Mouse (Mus musculus) hindbrain, embryonic 13.5 days (tissue): ENCODE results near the gene Lyst. TPM values are rescaled to one million over a fixed set of nuclear protein-coding genes. Genes with fewer than 3 reads are reported as not detected.
"Not testable (repeated sequence)": the region's sequence is repeated elsewhere in the genome, so short reads cannot be mapped to it uniquely, and the experiment has no call there.

Source experiments
- ATAC-seq: fragments of 200-750 bp; cut with Nextera tagmentation; 2 replicates; pipeline ENCODE4 v1.8.0; 2017; ENCODE audit warnings: moderate TSS enrichment; ENCODE audit not compliant: low FRiP score
- H3K27ac ChIP-seq: fragments of 300-500 bp; sonication (generic); 2 replicates; pipeline ENCODE4 v1.5.1; 2015; ENCODE audit warnings: inconsistent platforms, mild to moderate bottlenecking, moderate library complexity
- H3K27me3 ChIP-seq: fragments of 300-500 bp; sonication (generic); 2 replicates; pipeline ENCODE4 v1.6.1; 2015; ENCODE audit warnings: mild to moderate bottlenecking, inconsistent platforms
- H3K36me3 ChIP-seq: fragments of 300-500 bp; sonication (generic); 2 replicates; pipeline ENCODE4 v1.6.1; 2015; ENCODE audit warnings: mild to moderate bottlenecking, inconsistent platforms
- H3K4me1 ChIP-seq: fragments of 300-500 bp; sonication (generic); replicated peaks from 2 replicates; pipeline ENCODE4 v1.6.1; 2015; ENCODE audit warnings: inconsistent platforms
- H3K4me2 ChIP-seq: fragments of 300-500 bp; sonication (generic); 2 replicates; pipeline ENCODE4 v1.6.1; 2015; ENCODE audit warnings: inconsistent platforms, mild to moderate bottlenecking, moderate library complexity
- H3K4me3 ChIP-seq: fragments of 300-500 bp; sonication (generic); 2 replicates; pipeline ENCODE4 v1.5.1; 2015; ENCODE audit warnings: mild to moderate bottlenecking, inconsistent platforms
- H3K9ac ChIP-seq: fragments of 300-500 bp; sonication (generic); 2 replicates; pipeline ENCODE4 v1.6.1; 2015; ENCODE audit warnings: mild to moderate bottlenecking, inconsistent platforms
- H3K9me3 ChIP-seq: fragments of 300-500 bp; sonication (generic); 2 replicates; pipeline ENCODE4 v1.6.1; 2016; ENCODE audit warnings: inconsistent platforms
- WGBS: fragments of 180-500 bp; shearing (Covaris S2); methylation state at CpG from one replicate; pipeline ENCODE4 v1.1.7; 2015; 5-methylcytosine and 5-hydroxymethylcytosine counted together
- polyA plus RNA-seq: library from polyadenylated mRNA; unstranded; fragments of >200 nt; fragmentation: Nextera tagmentation; extraction: Ambion mirVana; gene quantifications from 2 replicates; pipeline ENCODE4 v1.2.1, GENCODE M21; 2015

Lyst gene
- polyA plus RNA-seq, 1 experiment from 2014 or later = 7.6 TPM

GRCm38 (mm10) chr13:13609655-13610054, 19.5 kb downstream of the Lyst start:
- ATAC-seq = no peak
- no peak overlapping the region for H3K9ac ChIP-seq
- WGBS = 87% methylated on average over 2 of the region's 2 CpGs

GRCm38 (mm10) chr13:13612882-13613281, 22.7 kb downstream of the Lyst start:
- Histone ChIP-seq H3K27ac (no peak overlapping the region), H3K9me3 (no peaks in the 10 kb centered on the region), H3K9ac (no peak overlapping the region), H3K4me3 (no peak overlapping the region), H3K36me3 (peaks cover 8% of the 10 kb centered on the region), H3K4me1 (no peaks in the 10 kb centered on the region), H3K4me2 (no peak overlapping the region), H3K27me3 (no peaks in the 10 kb centered on the region)
- 83% methylated on average over 1 of the region's 1 CpGs for WGBS
- ATAC-seq = no peak

More at GRCm38 (mm10) chr13:13609655-13610054, 19.5 kb downstream of the Lyst start:
- no peaks in the 10 kb centered on the region for H3K27me3 ChIP-seq
- no peaks in the 10 kb centered on the region for H3K4me1 ChIP-seq
- no peak overlapping the region for H3K27ac ChIP-seq
- H3K4me3 ChIP-seq = no peak overlapping the region
- H3K9me3 ChIP-seq = no peaks in the 10 kb centered on the region
- H3K36me3 ChIP-seq = no peaks in the 10 kb centered on the region
- no peak overlapping the region for H3K4me2 ChIP-seq

DNA sequence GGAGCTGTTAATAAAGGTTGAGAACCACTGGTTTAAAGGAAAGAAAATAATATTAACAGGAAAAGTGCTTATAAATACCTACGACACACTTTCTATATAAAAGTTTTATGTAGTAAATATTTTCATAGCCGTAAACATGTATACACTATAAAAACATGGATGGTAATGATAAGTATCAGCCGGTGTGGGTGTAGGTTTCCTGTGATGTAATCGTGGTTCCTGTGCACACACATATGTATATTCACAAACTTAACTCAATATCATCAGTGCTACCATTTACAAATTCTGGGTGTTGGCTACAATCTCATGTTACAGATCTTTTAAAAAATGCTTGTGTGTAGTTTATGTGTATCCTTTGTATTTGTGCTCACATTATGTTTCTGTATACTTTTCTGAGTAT, 24.0 kb downstream of the Lyst start:
- no peak for ATAC-seq
- H3K9ac ChIP-seq = no peak overlapping the region
- peaks cover 11% of the 10 kb centered on the region for H3K36me3 ChIP-seq
- H3K9me3 ChIP-seq = no peaks in the 10 kb centered on the region
- WGBS = 97% methylated on average over 4 of the region's 4 CpGs
- no peak overlapping the region for H3K4me2 ChIP-seq
- no peaks in the 10 kb centered on the region for H3K27me3 ChIP-seq
- H3K4me1 ChIP-seq = no peaks in the 10 kb centered on the region
- no peak overlapping the region for H3K27ac ChIP-seq
- no peak overlapping the region for H3K4me3 ChIP-seq

DNA sequence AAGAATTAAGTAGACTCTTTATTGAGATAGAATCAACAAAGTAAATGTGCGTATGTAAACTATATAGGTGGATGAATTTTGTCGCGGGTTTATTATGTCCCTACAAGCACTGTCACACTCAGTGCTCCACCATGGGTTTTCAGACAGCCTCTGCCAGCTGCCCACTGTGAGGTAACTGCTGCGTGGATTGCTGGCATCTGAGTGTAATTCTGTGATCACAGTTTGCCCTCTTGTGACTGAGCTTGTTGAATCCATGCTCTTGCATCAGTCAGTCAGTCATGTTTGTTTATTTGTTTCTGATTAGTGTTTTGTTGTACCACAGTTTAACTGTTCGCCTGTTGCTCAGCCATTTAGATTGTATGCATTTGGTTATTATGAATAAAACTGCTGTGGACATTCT, 31.3 kb downstream of the Lyst start:
- Histone ChIP-seq H3K4me1 (no peaks in the 10 kb centered on the region), H3K9me3 (no peaks in the 10 kb centered on the region), H3K4me2 (no peak overlapping the region), H3K27me3 (no peaks in the 10 kb centered on the region), H3K27ac (no peak overlapping the region), H3K36me3 (peaks cover 11% of the 10 kb centered on the region), H3K4me3 (no peak overlapping the region), H3K9ac (no peak overlapping the region)
- ATAC-seq = no peak
- WGBS = 85% methylated on average over 5 of the region's 5 CpGs

- Histone ChIP-seq H3K4me1 (no peaks in the 10 kb centered on the region), H3K9me3 (no peaks in the 10 kb centered on the region), H3K4me3 (no peak overlapping the region), H3K9ac (no peak overlapping the region), H3K4me2 (no peak overlapping the region), H3K27me3 (no peaks in the 10 kb centered on the region), H3K27ac (no peak overlapping the region), H3K36me3 (peaks cover 4% of the 10 kb centered on the region; the same call in 1 of the 2 replicates)
- ATAC-seq = no peak
- 90% methylated on average over 3 of the region's 3 CpGs for WGBS
These were observed 32.4 kb downstream of the Lyst start for GRCm38 (mm10) chr13:13622565-13622964.

GRCm38 (mm10) chr13:13633746-13634145, 43.5 kb downstream of the Lyst start:
- no peak for ATAC-seq
- H3K36me3 ChIP-seq = peaks cover 22% of the 10 kb centered on the region
- no peaks in the 10 kb centered on the region for H3K27me3 ChIP-seq
- no peak overlapping the region for H3K4me3 ChIP-seq
- H3K27ac ChIP-seq = no peak overlapping the region
- H3K4me1 ChIP-seq = no peaks in the 10 kb centered on the region
- no peak overlapping the region for H3K4me2 ChIP-seq
- H3K9me3 ChIP-seq = no peaks in the 10 kb centered on the region
- 98% methylated on average over 1 of the region's 1 CpGs for WGBS
- no peak overlapping the region for H3K9ac ChIP-seq

DNA sequence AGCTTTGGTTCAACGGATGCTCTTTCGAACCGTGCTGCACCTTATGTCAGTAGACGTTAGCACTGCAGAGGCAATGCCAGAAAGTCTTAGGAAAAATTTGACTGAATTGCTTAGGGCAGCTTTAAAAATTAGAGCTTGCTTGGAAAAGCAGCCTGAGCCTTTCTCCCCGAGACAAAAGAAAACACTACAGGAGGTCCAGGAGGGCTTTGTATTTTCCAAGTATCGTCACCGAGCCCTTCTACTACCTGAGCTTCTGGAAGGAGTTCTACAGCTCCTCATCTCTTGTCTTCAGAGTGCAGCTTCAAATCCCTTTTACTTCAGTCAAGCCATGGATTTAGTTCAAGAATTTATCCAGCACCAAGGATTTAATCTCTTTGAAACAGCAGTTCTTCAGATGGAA, 44.5 kb downstream of the Lyst start:
- no peak for ATAC-seq
- no peak overlapping the region for H3K4me3 ChIP-seq
- no peaks in the 10 kb centered on the region for H3K9me3 ChIP-seq
- H3K4me1 ChIP-seq = no peaks in the 10 kb centered on the region
- H3K27me3 ChIP-seq = no peaks in the 10 kb centered on the region
- no peak overlapping the region for H3K27ac ChIP-seq
- H3K36me3 ChIP-seq = peaks cover 22% of the 10 kb centered on the region
- H3K9ac ChIP-seq = no peak overlapping the region
- H3K4me2 ChIP-seq = no peak overlapping the region
- 50% methylated on average over 7 of the region's 7 CpGs for WGBS

DNA sequence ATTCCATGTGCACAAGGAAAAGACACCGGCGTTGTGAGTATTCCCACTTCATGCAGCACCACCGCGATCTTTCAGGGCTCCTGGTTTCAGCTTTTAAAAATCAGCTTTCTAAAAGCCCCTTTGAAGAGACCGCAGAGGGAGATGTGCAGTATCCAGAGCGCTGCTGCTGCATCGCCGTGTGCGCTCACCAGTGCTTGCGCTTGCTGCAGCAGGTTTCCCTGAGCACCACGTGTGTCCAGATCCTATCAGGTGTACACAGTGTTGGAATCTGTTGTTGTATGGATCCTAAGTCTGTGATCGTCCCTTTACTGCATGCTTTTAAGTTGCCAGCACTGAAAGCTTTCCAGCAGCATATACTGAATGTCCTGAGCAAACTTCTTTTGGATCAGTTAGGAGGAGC, 45.0 kb downstream of the Lyst start:
- Histone ChIP-seq H3K4me3 (no peak overlapping the region), H3K9ac (no peak overlapping the region), H3K36me3 (peaks cover 22% of the 10 kb centered on the region), H3K27ac (no peak overlapping the region), H3K27me3 (no peaks in the 10 kb centered on the region), H3K4me2 (no peak overlapping the region), H3K9me3 (no peaks in the 10 kb centered on the region), H3K4me1 (no peaks in the 10 kb centered on the region)
- 74% methylated on average over 12 of the region's 12 CpGs for WGBS
- ATAC-seq = no peak

DNA sequence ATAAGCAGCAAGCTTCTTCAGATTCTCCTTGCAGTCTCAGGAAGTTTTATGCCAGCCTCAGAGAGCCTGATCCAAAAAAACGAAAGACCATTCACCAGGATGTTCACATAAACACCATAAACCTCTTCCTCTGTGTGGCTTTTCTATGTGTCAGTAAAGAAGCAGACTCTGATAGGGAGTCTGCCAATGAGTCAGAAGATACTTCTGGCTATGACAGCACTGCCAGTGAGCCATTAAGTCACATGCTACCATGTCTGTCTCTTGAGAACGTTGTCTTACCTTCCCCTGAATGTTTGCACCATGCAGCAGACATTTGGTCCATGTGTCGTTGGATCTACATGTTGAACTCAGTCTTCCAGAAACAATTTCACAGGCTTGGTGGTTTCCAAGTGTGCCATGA, 47.4 kb downstream of the Lyst start:
- H3K27ac ChIP-seq = no peak overlapping the region
- peaks cover 28% of the 10 kb centered on the region for H3K36me3 ChIP-seq
- ATAC-seq = no peak
- no peaks in the 10 kb centered on the region for H3K27me3 ChIP-seq
- H3K4me3 ChIP-seq = no peak overlapping the region
- no peak overlapping the region for H3K4me2 ChIP-seq
- no peaks in the 10 kb centered on the region for H3K9me3 ChIP-seq
- 83% methylated on average over 3 of the region's 3 CpGs for WGBS
- H3K4me1 ChIP-seq = no peaks in the 10 kb centered on the region
- no peak overlapping the region for H3K9ac ChIP-seq

- H3K27ac ChIP-seq = no peak overlapping the region
- H3K9ac ChIP-seq = no peak overlapping the region
- peaks cover 28% of the 10 kb centered on the region for H3K36me3 ChIP-seq
- WGBS = 86% methylated on average over 6 of the region's 6 CpGs
- no peak for ATAC-seq
- H3K27me3 ChIP-seq = no peaks in the 10 kb centered on the region
- H3K4me3 ChIP-seq = no peak overlapping the region
- H3K4me2 ChIP-seq = no peak overlapping the region
- H3K9me3 ChIP-seq = no peaks in the 10 kb centered on the region
- H3K4me1 ChIP-seq = no peaks in the 10 kb centered on the region
These were observed 47.8 kb downstream of the Lyst start for GRCm38 (mm10) chr13:13637981-13638380.

DNA sequence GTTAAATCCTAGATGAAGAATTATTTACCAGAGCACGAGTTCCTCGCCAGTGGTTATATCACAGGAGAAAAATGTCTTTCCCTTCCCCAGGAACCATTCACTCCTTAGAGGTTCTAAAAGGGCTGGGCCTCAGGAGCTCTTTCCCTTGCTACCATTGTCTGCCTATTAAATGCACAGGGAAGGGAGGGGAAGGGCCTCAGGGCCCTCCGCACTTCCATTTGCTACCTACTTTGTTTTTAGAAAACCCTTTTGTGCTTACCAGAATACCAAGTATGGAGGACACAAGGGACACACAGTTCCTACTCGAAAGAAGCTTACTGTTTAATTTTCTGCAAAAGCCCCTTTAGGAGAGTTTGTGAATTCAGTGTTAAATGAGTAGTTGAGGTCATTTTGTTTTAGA, 48.5 kb downstream of the Lyst start:
- Histone ChIP-seq H3K9ac (no peak overlapping the region), H3K4me2 (no peak overlapping the region), H3K27ac (no peak overlapping the region), H3K27me3 (no peaks in the 10 kb centered on the region), H3K4me3 (no peak overlapping the region), H3K36me3 (peaks cover 28% of the 10 kb centered on the region), H3K4me1 (no peaks in the 10 kb centered on the region), H3K9me3 (no peaks in the 10 kb centered on the region)
- WGBS = 39% methylated on average over 4 of the region's 4 CpGs
- ATAC-seq = no peak

DNA sequence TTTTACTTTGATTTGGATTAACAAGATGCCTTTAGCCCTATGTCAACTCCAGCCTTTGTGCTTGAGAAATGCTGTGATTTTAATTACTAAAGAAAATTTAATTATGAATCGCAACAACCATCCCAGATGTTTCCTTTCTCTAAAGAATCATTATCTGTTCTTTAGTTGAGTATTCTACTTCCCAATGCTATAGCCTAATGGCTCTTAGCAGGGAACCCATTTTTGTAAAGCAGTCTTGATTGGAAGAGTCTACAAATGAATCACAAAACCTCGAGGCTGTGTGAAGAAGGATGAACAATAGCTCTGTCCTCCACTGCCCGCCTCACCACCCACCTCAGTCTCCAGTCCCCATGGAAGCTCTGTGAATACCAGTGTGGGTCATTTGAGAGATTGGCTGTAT, 57.1 kb downstream of the Lyst start:
- H3K4me2 ChIP-seq = no peak overlapping the region
- no peaks in the 10 kb centered on the region for H3K4me1 ChIP-seq
- no peak overlapping the region for H3K27ac ChIP-seq
- 41% methylated on average over 3 of the region's 3 CpGs for WGBS
- H3K36me3 ChIP-seq = no peaks in the 10 kb centered on the region; the same call in none of the 2 replicates
- H3K9me3 ChIP-seq = no peaks in the 10 kb centered on the region
- no peak overlapping the region for H3K9ac ChIP-seq
- no peak overlapping the region for H3K4me3 ChIP-seq
- no peak for ATAC-seq
- H3K27me3 ChIP-seq = no peaks in the 10 kb centered on the region

DNA sequence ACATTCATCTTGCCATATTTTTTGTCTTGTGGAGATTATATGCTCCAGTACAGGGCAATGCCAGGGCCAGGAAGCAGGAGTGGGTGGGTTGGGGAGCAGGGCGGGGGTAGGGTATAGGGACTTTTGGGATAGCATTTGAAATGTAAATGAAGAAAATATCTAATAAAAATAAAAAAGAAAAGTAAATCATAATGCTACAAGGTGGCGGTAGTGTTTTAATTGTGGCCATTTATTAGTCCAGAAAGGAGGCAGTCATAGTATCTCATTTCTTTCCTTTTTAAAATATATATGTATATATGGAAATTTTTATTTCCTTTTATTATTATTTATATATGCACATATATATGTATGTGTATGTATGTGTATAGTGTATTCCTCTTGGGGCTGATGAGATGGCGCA, 65.3 kb downstream of the Lyst start:
- H3K9me3 ChIP-seq = no peaks in the 10 kb centered on the region
- no peaks in the 10 kb centered on the region for H3K27me3 ChIP-seq
- no peak overlapping the region for H3K9ac ChIP-seq
- no peak for ATAC-seq
- WGBS = 98% methylated on average over 3 of the region's 3 CpGs
- H3K4me1 ChIP-seq = no peaks in the 10 kb centered on the region
- H3K4me3 ChIP-seq = no peak overlapping the region
- peaks cover 10% of the 10 kb centered on the region for H3K36me3 ChIP-seq
- H3K4me2 ChIP-seq = no peak overlapping the region
- no peak overlapping the region for H3K27ac ChIP-seq

- not testable (repeated sequence) for ATAC-seq, H3K27ac ChIP-seq, H3K4me1 ChIP-seq, H3K27me3 ChIP-seq, H3K4me2 ChIP-seq, H3K4me3 ChIP-seq, H3K9me3 ChIP-seq, H3K9ac ChIP-seq
- WGBS = 93% methylated on average over 2 of the region's 2 CpGs
- H3K36me3 ChIP-seq = peaks cover 16% of the 10 kb centered on the region
These were observed 75.9 kb downstream of the Lyst start for GRCm38 (mm10) chr13:13666103-13666502.
